Mouse (Mus musculus): ENCODE data around the gene Slc16a14. TPM values are rescaled to one million over a fixed set of nuclear protein-coding genes. Genes with fewer than 3 reads are reported as not detected.
A peak's percentile ranks its signal among the peaks of the same experiment; 100 is the strongest.
"Not testable (repeated sequence)": the region's sequence is repeated elsewhere in the genome, so short reads cannot be mapped to it uniquely, and the experiment has no call there.

Slc16a14 gene
- polyA plus RNA-seq (2015; fragmentation: Nextera tagmentation; extraction: Ambion mirVana) = 0.06 and 0.30 TPM in 2 replicates

DNA sequence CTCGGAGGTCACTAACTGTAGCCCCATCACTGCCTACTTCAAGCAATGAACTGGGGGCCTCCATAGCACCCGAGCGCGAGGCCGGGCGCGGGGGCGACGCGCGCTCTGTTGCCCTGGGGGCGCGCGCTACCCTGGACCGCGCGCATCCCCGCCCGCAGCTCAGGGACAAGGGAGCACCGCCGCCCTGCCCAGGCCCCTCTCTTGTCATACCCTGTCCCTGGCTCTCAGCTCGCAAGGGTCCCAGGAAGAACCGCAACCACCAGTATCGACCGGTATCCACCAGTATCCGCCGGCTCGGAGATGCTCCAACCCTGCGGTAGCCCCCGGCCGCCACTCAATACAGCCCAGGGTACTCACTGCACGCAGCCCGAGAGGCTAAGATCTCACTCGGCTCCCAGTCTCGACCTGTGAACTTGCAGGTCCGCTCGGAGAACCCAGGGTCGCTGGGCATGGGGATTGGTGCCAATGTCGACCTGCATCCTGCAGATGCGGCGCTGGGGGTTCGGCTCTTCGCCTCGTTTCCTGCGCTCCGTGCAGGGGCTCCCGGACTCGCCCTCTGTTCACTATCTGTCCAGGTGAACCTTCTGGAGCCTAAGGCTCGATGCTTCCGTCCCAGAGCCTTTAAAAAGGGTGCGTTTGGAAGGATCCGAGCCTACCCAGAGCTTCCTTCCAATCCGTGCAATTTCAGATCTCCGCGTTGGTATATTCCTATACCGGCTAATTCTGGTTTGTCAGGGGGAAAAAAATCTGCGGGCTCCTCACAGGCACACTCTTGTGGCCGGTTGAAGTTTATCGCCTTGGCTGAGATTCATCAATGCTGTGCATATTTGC, at the start of gene Slc16a14:
Slc16a14 (minus strand) TSS at position 632 of the 831 bp plus-strand sequence.
- WGBS = under 1% methylated on average over 59 of the region's 59 CpGs
- peak; percentile 66 for ATAC-seq (ENCODE audit: borderline replicate concordance, extremely low read depth, low FRiP score, low TSS enrichment)
- Histone ChIP-seq H3K4me3 (peak within 1 kb of the TSS; percentile 42), H3K27me3 (peaks cover 30% of the 10 kb centered on the region), H3K36me3 (no peaks in the 10 kb centered on the region), H3K4me2 (peak within 1 kb of the TSS; percentile 89), H3K27ac (no peak within 1 kb of the TSS), H3K9ac (0 out of 2 replicates have a peak within 1 kb of the TSS, but pooled peaks have one; percentile 13), H3K9me3 (no peaks in the 10 kb centered on the region), H3K4me1 (peaks cover 14% of the 10 kb centered on the region)

GRCm38 (mm10) chr1:84961779-84962178, 26.8 kb upstream of the Slc16a14 start:
- H3K36me3 ChIP-seq; H3K9me3 ChIP-seq; H3K4me2 ChIP-seq; H3K27me3 ChIP-seq; H3K4me3 ChIP-seq; H3K9ac ChIP-seq; ATAC-seq (ENCODE audit: borderline replicate concordance, extremely low read depth, low FRiP score, low TSS enrichment); H3K27ac ChIP-seq; H3K4me1 ChIP-seq: not testable (repeated sequence)
- 3% methylated on average over 12 of the region's 12 CpGs for WGBS

GRCm38 (mm10) chr1:84957713-84958112, 22.8 kb upstream of the Slc16a14 start:
- H3K36me3 ChIP-seq; H3K9me3 ChIP-seq; ATAC-seq (ENCODE audit: borderline replicate concordance, extremely low read depth, low FRiP score, low TSS enrichment); H3K4me1 ChIP-seq; H3K27ac ChIP-seq; H3K4me3 ChIP-seq; H3K9ac ChIP-seq; H3K4me2 ChIP-seq; H3K27me3 ChIP-seq: not testable (repeated sequence)
- WGBS = 76% methylated on average over 4 of the region's 4 CpGs

DNA sequence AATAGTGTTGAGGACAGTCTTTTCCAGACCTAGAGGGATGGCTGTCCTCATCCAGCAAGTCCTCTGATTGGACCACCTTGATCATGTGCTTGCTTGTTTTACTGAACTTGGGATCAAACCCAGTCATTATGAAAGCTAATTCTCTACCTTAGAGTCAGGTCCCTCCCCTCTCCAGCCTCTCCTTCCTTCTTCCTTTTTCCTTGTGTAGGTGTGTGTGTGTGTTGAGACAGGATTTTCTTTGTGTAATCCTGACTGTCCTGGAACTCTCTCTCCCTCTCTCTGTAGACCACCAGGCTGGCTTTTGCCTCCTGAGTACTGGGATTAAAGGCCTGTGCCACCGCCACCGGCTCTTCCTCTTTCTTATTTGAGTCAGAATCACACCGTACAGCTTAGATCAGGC, 21.8 kb upstream of the Slc16a14 start:
- H3K4me2 ChIP-seq; H3K4me3 ChIP-seq; H3K9me3 ChIP-seq; H3K36me3 ChIP-seq; H3K27ac ChIP-seq; H3K9ac ChIP-seq; ATAC-seq (ENCODE audit: borderline replicate concordance, extremely low read depth, low FRiP score, low TSS enrichment); H3K27me3 ChIP-seq; H3K4me1 ChIP-seq: not testable (repeated sequence)
- 84% methylated on average over 3 of the region's 3 CpGs for WGBS

GRCm38 (mm10) chr1:84952456-84953181, 17.7 kb upstream of the Slc16a14 start:
- Histone ChIP-seq H3K4me2 (no peak overlapping the region), H3K9me3 (no peaks in the 10 kb centered on the region), H3K4me1 (no peaks in the 10 kb centered on the region), H3K36me3 (no peaks in the 10 kb centered on the region), H3K4me3 (no peak overlapping the region), H3K27ac (no peak overlapping the region), H3K27me3 (no peaks in the 10 kb centered on the region), H3K9ac (no peak overlapping the region)
- no peak for ATAC-seq (ENCODE audit: borderline replicate concordance, extremely low read depth, low FRiP score, low TSS enrichment)
- 63% methylated on average over 10 of the region's 10 CpGs for WGBS

DNA sequence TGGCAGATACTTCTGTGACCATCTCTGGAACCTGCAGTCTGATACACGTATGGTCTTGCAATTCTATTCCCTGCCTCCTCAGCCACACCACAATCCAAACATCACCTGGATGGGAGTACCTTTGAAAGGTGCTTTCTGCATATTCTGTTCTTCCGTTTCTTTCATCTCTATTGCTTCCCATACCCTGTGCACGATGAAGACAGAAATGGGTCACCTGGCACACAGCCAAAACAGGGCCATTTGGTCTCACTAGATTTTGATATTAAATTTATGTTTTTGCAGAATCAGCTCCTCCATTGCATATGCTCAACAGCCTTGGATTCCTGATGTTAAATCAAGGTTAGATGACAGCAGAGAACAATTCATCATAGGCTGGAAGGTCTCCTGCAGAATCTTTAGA, 16.6 kb upstream of the Slc16a14 start:
- 83% methylated on average over 3 of the region's 3 CpGs for WGBS
- no peak overlapping the region for H3K4me2 ChIP-seq
- H3K4me1 ChIP-seq = no peaks in the 10 kb centered on the region
- H3K36me3 ChIP-seq = no peaks in the 10 kb centered on the region
- no peak overlapping the region for H3K4me3 ChIP-seq
- H3K27me3 ChIP-seq = no peaks in the 10 kb centered on the region
- H3K9ac ChIP-seq = no peak overlapping the region
- no peaks in the 10 kb centered on the region for H3K9me3 ChIP-seq
- no peak overlapping the region for H3K27ac ChIP-seq
- ATAC-seq (ENCODE audit: borderline replicate concordance, extremely low read depth, low FRiP score, low TSS enrichment) = no peak

DNA sequence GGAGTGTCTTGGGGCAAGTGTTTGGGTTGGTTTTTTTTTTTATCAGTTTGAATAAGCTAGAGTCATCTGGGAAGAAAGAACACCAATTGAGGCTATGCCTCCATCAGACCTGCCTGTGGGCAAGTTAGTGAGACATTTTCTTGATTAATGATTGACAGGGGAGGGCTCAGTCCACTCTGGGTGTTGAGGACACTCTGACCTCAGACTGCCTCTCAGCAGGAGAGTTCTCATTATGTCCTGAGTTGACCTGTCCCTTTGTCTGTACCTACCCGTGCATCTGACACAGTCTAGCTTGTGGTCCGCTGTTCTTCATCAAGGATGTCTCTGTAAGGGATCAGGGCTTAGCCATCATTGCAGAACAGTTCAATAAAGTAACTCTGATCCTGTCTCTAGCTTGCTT, 12.5 kb upstream of the Slc16a14 start:
- Histone ChIP-seq H3K36me3 (no peaks in the 10 kb centered on the region), H3K4me2 (no peak overlapping the region), H3K4me1 (no peaks in the 10 kb centered on the region), H3K4me3 (no peak overlapping the region), H3K27me3 (no peaks in the 10 kb centered on the region), H3K27ac (no peak overlapping the region), H3K9ac (no peak overlapping the region), H3K9me3 (no peaks in the 10 kb centered on the region)
- ATAC-seq (ENCODE audit: borderline replicate concordance, extremely low read depth, low FRiP score, low TSS enrichment) = no peak
- 73% methylated on average over 2 of the region's 2 CpGs for WGBS

GRCm38 (mm10) chr1:84945950-84946349, 11.0 kb upstream of the Slc16a14 start:
- no peaks in the 10 kb centered on the region for H3K9me3 ChIP-seq
- WGBS = 75% methylated on average over 3 of the region's 3 CpGs
- H3K4me2 ChIP-seq = no peak overlapping the region
- H3K36me3 ChIP-seq = no peaks in the 10 kb centered on the region
- no peak for ATAC-seq (ENCODE audit: borderline replicate concordance, extremely low read depth, low FRiP score, low TSS enrichment)
- no peak overlapping the region for H3K9ac ChIP-seq
- H3K4me3 ChIP-seq = no peak overlapping the region
- H3K27ac ChIP-seq = no peak overlapping the region
- H3K27me3 ChIP-seq = no peaks in the 10 kb centered on the region
- H3K4me1 ChIP-seq = no peaks in the 10 kb centered on the region

GRCm38 (mm10) chr1:84943549-84943948, 8.6 kb upstream of the Slc16a14 start:
- ATAC-seq (ENCODE audit: borderline replicate concordance, extremely low read depth, low FRiP score, low TSS enrichment) = no peak
- Histone ChIP-seq H3K4me2 (no peak overlapping the region), H3K9me3 (no peaks in the 10 kb centered on the region)

DNA sequence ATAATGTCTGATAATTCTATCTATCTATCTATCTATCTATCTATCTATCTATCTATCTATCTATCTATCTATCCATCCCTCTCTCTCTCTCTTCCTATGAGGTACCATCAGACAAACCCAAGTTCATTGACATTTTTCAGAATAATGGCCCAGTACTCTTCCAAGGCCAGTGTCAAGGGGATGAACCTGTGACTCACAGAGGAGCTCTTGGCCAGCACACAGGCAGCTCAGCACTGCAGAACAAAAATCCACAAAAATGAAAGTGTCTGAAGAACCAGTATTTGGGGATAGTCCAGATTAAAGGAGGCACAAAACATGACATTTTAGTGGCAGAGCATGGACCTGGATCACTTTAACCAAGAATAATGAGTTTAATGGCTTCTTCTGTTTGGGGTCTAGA, 7.7 kb upstream of the Slc16a14 start:
- Histone ChIP-seq H3K4me2 (no peak overlapping the region), H3K9me3 (no peaks in the 10 kb centered on the region), H3K9ac (no peak overlapping the region), H3K4me3 (no peak overlapping the region), H3K36me3 (no peaks in the 10 kb centered on the region), H3K4me1 (no peaks in the 10 kb centered on the region), H3K27ac (no peak overlapping the region), H3K27me3 (no peaks in the 10 kb centered on the region)
- ATAC-seq (ENCODE audit: borderline replicate concordance, extremely low read depth, low FRiP score, low TSS enrichment) = no peak

More at GRCm38 (mm10) chr1:84943549-84943948, 8.6 kb upstream of the Slc16a14 start:
- H3K9ac ChIP-seq = no peak overlapping the region
- H3K27ac ChIP-seq = no peak overlapping the region
- no peak overlapping the region for H3K4me3 ChIP-seq
- no peaks in the 10 kb centered on the region for H3K36me3 ChIP-seq
- H3K4me1 ChIP-seq = no peaks in the 10 kb centered on the region
- H3K27me3 ChIP-seq = no peaks in the 10 kb centered on the region
- WGBS = 98% methylated on average over 4 of the region's 4 CpGs

GRCm38 (mm10) chr1:84940322-84940721, 5.4 kb upstream of the Slc16a14 start:
- Histone ChIP-seq H3K4me3 (no peak overlapping the region), H3K27ac (no peak overlapping the region), H3K27me3 (peaks cover 9% of the 10 kb centered on the region), H3K9me3 (no peaks in the 10 kb centered on the region), H3K36me3 (no peaks in the 10 kb centered on the region), H3K4me2 (no peak overlapping the region), H3K4me1 (no peaks in the 10 kb centered on the region; the same call in 1 of the 2 replicates), H3K9ac (no peak overlapping the region)
- 79% methylated on average over 2 of the region's 2 CpGs for WGBS
- ATAC-seq (ENCODE audit: borderline replicate concordance, extremely low read depth, low FRiP score, low TSS enrichment) = no peak

- WGBS = 71% methylated on average over 4 of the region's 4 CpGs
- Histone ChIP-seq H3K4me3 (no peak overlapping the region), H3K4me2 (no peak overlapping the region), H3K36me3 (no peaks in the 10 kb centered on the region), H3K4me1 (peaks cover 6% of the 10 kb centered on the region), H3K27ac (no peak overlapping the region), H3K9me3 (no peaks in the 10 kb centered on the region), H3K27me3 (peaks cover 17% of the 10 kb centered on the region), H3K9ac (no peak overlapping the region)
- no peak for ATAC-seq (ENCODE audit: borderline replicate concordance, extremely low read depth, low FRiP score, low TSS enrichment)
These were observed 4.5 kb upstream of the Slc16a14 start for GRCm38 (mm10) chr1:84939466-84939865.

Measured in lung, embryonic 15.5 days (tissue).